Mouse (Mus musculus) stomach, embryonic 14.5 days (tissue): ENCODE measurements around the gene Ceacam15. TPM values are rescaled to one million over a fixed set of nuclear protein-coding genes. Genes with fewer than 3 reads are reported as not detected.
"Not testable (repeated sequence)": the region's sequence is repeated elsewhere in the genome, so short reads cannot be mapped to it uniquely, and the experiment has no call there.

Source experiments
- ATAC-seq: fragments of 200-750 bp; cut with Nextera tagmentation; 2 replicates; pipeline ENCODE4 v1.8.0; 2017; ENCODE audit warnings: low read depth, moderate TSS enrichment; ENCODE audit not compliant: insufficient number of reproducible peaks, insufficient read depth, low FRiP score
- H3K27ac ChIP-seq: fragments of 300-500 bp; sonication (generic); 2 replicates; pipeline ENCODE4 v1.5.1; 2014; ENCODE audit warnings: mild to moderate bottlenecking, low read length, moderate library complexity, mixed read lengths
- H3K27me3 ChIP-seq: fragments of 300-500 bp; sonication (generic); 2 replicates; pipeline ENCODE4 v1.6.1; 2014; ENCODE audit warnings: low read length, control low read depth, mixed read lengths; ENCODE audit not compliant: control insufficient read depth, insufficient read depth
- H3K36me3 ChIP-seq: fragments of 300-500 bp; sonication (generic); 2 replicates; pipeline ENCODE4 v1.6.1; 2014; ENCODE audit warnings: mild to moderate bottlenecking, control low read depth, low read length, moderate library complexity, mixed read lengths; ENCODE audit not compliant: control insufficient read depth, insufficient read depth
- H3K4me1 ChIP-seq: fragments of 300-500 bp; sonication (generic); 2 replicates; pipeline ENCODE4 v1.6.1; 2014; ENCODE audit warnings: low read length, control low read depth, mixed read lengths; ENCODE audit not compliant: control insufficient read depth, insufficient read depth
- H3K4me2 ChIP-seq: fragments of 300-500 bp; sonication (generic); replicated peaks from 2 replicates; pipeline ENCODE4 v1.6.1; 2014; ENCODE audit warnings: low read depth, low read length, control low read depth
- H3K4me3 ChIP-seq: fragments of 300-500 bp; sonication (generic); 2 replicates; pipeline ENCODE4 v1.5.1; 2014; ENCODE audit warnings: low read depth, low read length, control low read depth
- H3K9ac ChIP-seq: fragments of 300-500 bp; sonication (generic); replicated peaks from 2 replicates; pipeline ENCODE4 v1.6.1; 2014; ENCODE audit warnings: low read depth, mild to moderate bottlenecking, control low read depth, low read length, moderate library complexity, mixed read lengths
- H3K9me3 ChIP-seq: fragments of 300-500 bp; sonication (generic); 2 replicates; pipeline ENCODE4 v1.6.1; 2016; ENCODE audit warnings: low read depth, low read length, control low read depth; ENCODE audit not compliant: control insufficient read depth
- WGBS: fragments of 180-500 bp; shearing (Covaris S2); extraction: QIAGEN DNeasy Blood & Tissue Kit; methylation state at CpG from one replicate; pipeline ENCODE4 v1.1.7; 2014; 5-methylcytosine and 5-hydroxymethylcytosine counted together
- polyA plus RNA-seq: library from polyadenylated mRNA; unstranded; fragments of >200 nt; fragmentation: Nextera tagmentation; extraction: Ambion mirVana; gene quantifications from 2 replicates; pipeline ENCODE4 v1.2.1, GENCODE M21; 2014

The Ceacam15 gene
- polyA plus RNA-seq, 1 experiment from 2014 or later, result not detected

DNA sequence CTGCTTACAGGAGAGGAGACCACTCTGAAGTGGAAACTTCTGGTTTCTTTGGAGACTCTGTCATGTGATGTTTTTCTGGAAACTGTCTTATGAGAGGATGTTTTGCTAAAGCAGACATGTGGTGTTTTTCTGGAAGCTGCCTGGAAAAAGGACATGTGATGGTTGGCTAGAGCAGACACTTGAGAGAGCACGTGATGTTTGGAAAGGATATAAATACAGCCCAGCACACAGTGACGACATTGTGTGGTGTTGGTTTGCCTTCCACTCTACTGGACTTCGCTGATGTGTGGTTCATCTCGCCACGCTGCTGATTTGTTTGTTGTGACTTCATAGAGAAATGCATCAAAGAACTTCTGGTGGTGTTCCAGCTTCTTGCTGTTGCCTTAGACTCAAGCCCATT is 25.1 kb upstream of the Ceacam15 start:
- ATAC-seq, result no peak
- no peak overlapping the region for H3K4me2 ChIP-seq
- H3K9ac ChIP-seq, result no peak overlapping the region
- H3K36me3 ChIP-seq, result no peaks in the 10 kb centered on the region
- no peaks in the 10 kb centered on the region for H3K9me3 ChIP-seq
- WGBS, result 67% methylated on average over 5 of the region's 5 CpGs
- H3K27me3 ChIP-seq, result no peaks in the 10 kb centered on the region
- no peak overlapping the region for H3K4me3 ChIP-seq
- H3K4me1 ChIP-seq, result no peaks in the 10 kb centered on the region
- no peak overlapping the region for H3K27ac ChIP-seq

DNA sequence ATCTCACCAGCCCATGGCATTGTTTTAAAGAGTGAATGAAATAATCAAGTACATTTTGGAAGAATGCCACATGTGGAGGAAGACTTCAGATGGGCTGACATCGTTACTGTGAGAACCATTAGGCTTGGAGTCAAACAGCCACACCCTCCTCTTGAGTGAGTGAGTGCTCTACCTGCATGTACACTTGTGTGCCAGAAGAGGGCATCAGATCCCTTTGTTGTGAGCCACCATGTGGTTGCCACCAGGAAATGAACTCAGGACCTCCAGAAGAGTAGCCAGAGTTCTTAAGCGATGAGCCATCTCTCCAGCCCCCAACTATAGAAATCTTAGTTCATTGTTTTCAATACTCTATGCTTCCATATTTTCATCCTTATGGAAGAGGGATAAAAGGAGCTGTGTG is 23.5 kb upstream of the Ceacam15 start:
- Histone ChIP-seq H3K36me3 (no peaks in the 10 kb centered on the region), H3K9ac (no peak overlapping the region), H3K9me3 (no peaks in the 10 kb centered on the region), H3K4me2 (no peak overlapping the region), H3K4me3 (no peak overlapping the region), H3K27ac (no peak overlapping the region), H3K4me1 (no peaks in the 10 kb centered on the region), H3K27me3 (no peaks in the 10 kb centered on the region)
- ATAC-seq, result no peak
- 56% methylated on average over 2 of the region's 2 CpGs for WGBS

DNA sequence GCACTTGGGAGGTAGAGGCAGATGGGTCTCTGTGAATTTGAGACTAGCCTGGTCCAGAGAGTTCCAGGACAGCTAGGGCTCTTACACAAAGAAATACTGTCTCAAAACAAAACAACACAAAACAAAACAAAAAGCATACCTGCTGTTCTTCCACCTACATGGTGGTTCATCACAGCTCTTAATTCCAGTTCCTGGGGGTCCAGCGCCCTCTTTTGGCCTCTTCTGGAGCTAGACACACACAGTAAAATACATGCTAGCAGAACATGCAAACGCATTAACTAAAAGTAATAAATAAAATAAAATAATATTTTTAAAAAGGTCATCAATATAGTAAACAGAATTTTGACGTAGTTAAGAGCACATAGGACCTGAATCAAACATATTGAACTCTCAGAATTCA is 19.5 kb upstream of the Ceacam15 start:
- Histone ChIP-seq H3K9ac (no peak overlapping the region), H3K36me3 (no peaks in the 10 kb centered on the region), H3K4me2 (no peak overlapping the region), H3K4me1 (no peaks in the 10 kb centered on the region), H3K4me3 (no peak overlapping the region), H3K27me3 (no peaks in the 10 kb centered on the region), H3K27ac (no peak overlapping the region), H3K9me3 (no peaks in the 10 kb centered on the region)
- WGBS, result 34% methylated on average over 3 of the region's 3 CpGs
- ATAC-seq, result no peak

DNA sequence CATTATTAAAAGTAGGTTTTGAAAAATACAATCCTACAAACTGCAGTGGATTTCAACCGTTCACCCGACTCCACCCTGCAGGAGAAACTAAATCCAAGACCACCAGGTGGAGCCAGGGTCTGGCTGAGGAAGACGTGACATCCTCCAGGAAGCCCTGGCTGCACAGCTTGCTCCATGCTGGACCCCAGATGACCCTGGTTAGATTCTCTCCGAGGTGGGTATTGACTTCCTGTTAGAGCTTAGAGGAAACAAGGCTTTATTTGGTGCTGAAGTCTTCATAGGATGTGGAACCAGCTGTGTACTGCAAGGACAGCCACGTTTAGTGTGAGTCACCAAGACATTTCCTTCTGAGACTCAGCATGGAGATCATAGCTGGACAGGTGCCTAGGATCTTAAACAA is 13.7 kb upstream of the Ceacam15 start:
- Histone ChIP-seq H3K9me3 (no peaks in the 10 kb centered on the region), H3K36me3 (no peaks in the 10 kb centered on the region), H3K4me2 (no peak overlapping the region), H3K27me3 (no peaks in the 10 kb centered on the region), H3K9ac (no peak overlapping the region), H3K27ac (no peak overlapping the region), H3K4me1 (no peaks in the 10 kb centered on the region), H3K4me3 (no peak overlapping the region)
- 78% methylated on average over 5 of the region's 5 CpGs for WGBS
- ATAC-seq, result no peak

DNA sequence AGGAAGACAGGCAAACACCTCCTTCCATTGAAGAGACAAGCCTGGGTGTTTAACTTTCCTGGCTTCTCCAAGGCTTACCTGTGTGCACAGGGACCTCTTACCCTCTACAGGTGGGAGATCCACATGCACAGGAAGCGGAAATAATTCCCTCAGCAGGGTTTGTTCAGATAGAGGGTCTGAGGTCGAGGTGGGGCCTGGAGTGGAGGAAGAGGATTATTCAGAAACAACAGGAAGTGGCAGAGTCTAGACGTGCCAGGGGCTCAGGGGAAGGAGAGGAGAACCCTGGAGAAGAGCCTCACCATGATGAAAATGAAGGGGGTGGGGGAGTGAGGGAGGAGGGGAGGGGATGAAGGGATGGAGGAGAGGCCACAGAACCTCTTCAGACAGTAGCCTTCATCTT is 4.7 kb upstream of the Ceacam15 start:
- WGBS, result 43% methylated on average over 3 of the region's 3 CpGs
- H3K9ac ChIP-seq, H3K4me2 ChIP-seq: not testable (repeated sequence)

DNA sequence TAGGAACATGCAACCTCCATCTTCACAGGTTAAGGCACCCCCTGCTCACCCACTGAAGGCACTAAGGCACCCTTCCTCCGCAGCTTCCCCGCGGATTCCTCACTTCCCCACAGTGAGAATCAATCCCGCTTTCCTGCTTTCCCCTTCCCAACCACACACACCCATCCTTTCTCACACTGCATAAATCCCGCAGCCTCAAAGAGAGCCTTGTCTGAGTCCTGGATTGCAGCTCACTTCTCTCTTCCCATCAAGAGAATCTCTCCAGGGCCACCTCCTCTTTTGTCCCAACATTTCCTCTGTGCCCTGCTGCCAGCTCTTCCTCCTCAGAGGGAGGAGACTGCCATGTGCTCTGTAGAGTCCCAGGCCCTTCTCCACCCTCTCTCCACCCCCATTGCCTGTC is 806 bp downstream of the Ceacam15 start:
- not testable (repeated sequence) for H3K27me3 ChIP-seq, H3K4me1 ChIP-seq, H3K4me2 ChIP-seq, ATAC-seq, H3K27ac ChIP-seq, H3K9ac ChIP-seq, H3K36me3 ChIP-seq, H3K9me3 ChIP-seq, H3K4me3 ChIP-seq
- 28% methylated on average over 4 of the region's 5 CpGs for WGBS

More for the DNA sequence above, 4.7 kb upstream of the Ceacam15 start:
- ATAC-seq, H3K4me1 ChIP-seq, H3K27ac ChIP-seq, H3K4me3 ChIP-seq, H3K27me3 ChIP-seq, H3K36me3 ChIP-seq, H3K9me3 ChIP-seq: not testable (repeated sequence)

DNA sequence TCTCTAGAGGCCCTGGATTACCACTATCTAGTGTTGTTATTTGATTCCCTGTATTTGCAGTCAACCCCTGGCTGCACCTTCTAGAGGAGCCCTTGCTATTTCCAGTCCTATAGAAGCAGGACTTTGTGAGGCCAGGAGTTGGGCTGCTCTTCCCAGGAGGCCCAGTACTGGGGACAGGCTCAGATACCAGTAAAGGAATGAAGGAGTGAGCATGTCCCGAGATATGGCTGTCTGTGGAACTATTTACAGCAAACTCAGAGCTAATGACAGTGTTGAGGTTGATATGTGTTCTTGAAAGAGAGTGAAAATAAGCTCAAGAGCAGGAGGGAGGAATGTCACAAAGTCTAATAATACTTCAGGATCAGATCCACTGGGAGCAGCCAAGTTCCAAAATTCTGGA is 1.7 kb downstream of the Ceacam15 start:
- Histone ChIP-seq H3K4me2 (no peak overlapping the region), H3K9me3 (no peaks in the 10 kb centered on the region), H3K4me3 (no peak overlapping the region), H3K9ac (no peak overlapping the region), H3K36me3 (no peaks in the 10 kb centered on the region), H3K4me1 (no peaks in the 10 kb centered on the region), H3K27me3 (no peaks in the 10 kb centered on the region), H3K27ac (no peak overlapping the region)
- 57% methylated on average over 1 of the region's 1 CpGs for WGBS
- ATAC-seq, result no peak

DNA sequence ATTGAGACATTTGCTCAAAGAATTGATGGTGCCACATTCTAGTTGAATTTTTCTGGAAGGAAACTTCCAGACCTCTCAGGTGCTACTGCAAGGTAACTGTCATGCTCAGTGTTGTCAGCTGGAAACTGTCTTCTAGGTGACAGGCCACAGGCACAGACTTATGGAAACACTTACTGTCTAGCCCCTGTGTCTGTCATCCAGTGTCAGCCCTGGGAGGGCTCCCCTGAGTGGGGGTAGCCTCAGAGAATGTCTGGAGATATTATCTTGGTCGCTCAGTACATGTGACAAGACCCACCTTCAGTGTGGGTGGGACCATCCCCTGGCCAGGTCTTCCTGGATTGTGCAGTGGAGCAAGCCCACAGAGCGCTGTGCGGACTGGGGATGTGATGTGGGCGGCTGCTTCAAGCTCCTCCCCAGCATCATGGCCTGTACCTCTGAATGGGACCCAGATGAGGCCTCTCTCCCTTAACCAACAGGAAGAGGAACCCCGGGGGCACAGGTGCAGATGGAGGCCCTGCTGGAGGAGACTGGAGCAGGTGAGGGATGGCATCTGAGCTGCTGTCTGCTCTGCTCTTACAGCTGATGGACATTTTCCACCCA is 7.1 kb downstream of the Ceacam15 start:
- not testable (repeated sequence) for H3K4me1 ChIP-seq, H3K4me3 ChIP-seq, ATAC-seq, H3K27me3 ChIP-seq, H3K4me2 ChIP-seq, H3K9me3 ChIP-seq, H3K9ac ChIP-seq, H3K36me3 ChIP-seq, H3K27ac ChIP-seq
- WGBS, result 69% methylated on average over 4 of the region's 5 CpGs

DNA sequence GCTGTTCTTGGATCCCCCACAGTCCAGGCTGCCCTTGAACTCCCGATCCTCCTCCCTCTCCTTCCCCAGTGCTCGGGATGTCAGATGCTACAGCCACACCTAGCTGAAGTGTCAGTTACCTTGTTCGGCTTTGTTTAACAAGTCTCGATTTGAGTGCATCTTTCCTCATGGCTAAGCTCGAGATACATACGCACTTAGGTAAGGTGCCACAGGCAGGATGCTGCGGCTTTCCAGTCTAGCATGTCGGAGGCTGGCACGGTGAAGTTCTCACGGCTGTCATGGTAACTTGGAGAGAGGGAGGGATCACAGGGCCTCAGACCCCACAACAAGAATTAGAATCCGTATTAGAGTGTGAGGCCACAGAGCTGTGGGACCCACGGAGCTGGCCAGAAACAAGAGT is 31.2 kb downstream of the Ceacam15 start:
- ATAC-seq, result no peak
- H3K4me3 ChIP-seq, result no peak overlapping the region
- H3K4me2 ChIP-seq, result no peak overlapping the region
- WGBS, result 74% methylated on average over 12 of the region's 12 CpGs
- no peaks in the 10 kb centered on the region for H3K36me3 ChIP-seq
- H3K27me3 ChIP-seq, result no peaks in the 10 kb centered on the region
- no peak overlapping the region for H3K27ac ChIP-seq
- no peaks in the 10 kb centered on the region for H3K9me3 ChIP-seq
- H3K4me1 ChIP-seq, result no peaks in the 10 kb centered on the region
- H3K9ac ChIP-seq, result no peak overlapping the region
